Mouse (Mus musculus): ENCODE data around the gene Vmac. TPM values are rescaled to one million over a fixed set of nuclear protein-coding genes. Genes with fewer than 3 reads are reported as not detected.

The Vmac gene
- 20.2 and 21.3 TPM in 2 replicates for polyA plus RNA-seq (2015; fragmentation: Nextera tagmentation; extraction: Ambion mirVana)

- Histone ChIP-seq H3K4me2 (replicated peaks) (peak within 1 kb of the TSS; percentile 80), H3K27ac (peak within 1 kb of the TSS; percentile 80), H3K4me3 (peak within 1 kb of the TSS; percentile 67), H3K9ac (peak within 1 kb of the TSS; percentile 89), H3K4me1 (peaks cover 44% of the 10 kb centered on the region), H3K9me3 (no peaks in the 10 kb centered on the region), H3K27me3 (no peaks in the 10 kb centered on the region), H3K36me3 (peaks cover 41% of the 10 kb centered on the region)
- WGBS, result under 1% methylated on average over 59 of the region's 59 CpGs
- ATAC-seq (ENCODE audit: low FRiP score, low read depth), result peak; percentile 70
Observed at GRCm38 (mm10) chr17:56717363-56718058, at the start of gene Vmac, which contains the start of gene Ndufa11. Vmac (minus strand) TSS chr17:56718022. Ndufa11 (plus strand) TSS chr17:56717767.

GRCm38 (mm10) chr17:56766631-56767405 lies 49.0 kb upstream of the Vmac start:
- WGBS, result 93% methylated on average over 27 of the region's 27 CpGs
- H3K4me3 ChIP-seq, result no peak overlapping the region
- H3K27ac ChIP-seq, result no peak overlapping the region
- no peak overlapping the region for H3K4me2 ChIP-seq (replicated peaks)
- H3K36me3 ChIP-seq, result peaks cover 51% of the 10 kb centered on the region
- H3K4me1 ChIP-seq, result peaks cover 18% of the 10 kb centered on the region
- H3K9me3 ChIP-seq, result no peaks in the 10 kb centered on the region
- ATAC-seq (ENCODE audit: low FRiP score, low read depth), result no peak
- no peak overlapping the region for H3K9ac ChIP-seq
- H3K27me3 ChIP-seq, result no peaks in the 10 kb centered on the region

GRCm38 (mm10) chr17:56765431-56765830 lies 47.6 kb upstream of the Vmac start:
- 54% methylated on average over 12 of the region's 12 CpGs for WGBS
- Histone ChIP-seq H3K27ac (0 out of 2 replicates have a peak overlapping the region, but pooled peaks have one; percentile 33), H3K27me3 (no peaks in the 10 kb centered on the region), H3K36me3 (peaks cover 41% of the 10 kb centered on the region), H3K9me3 (no peaks in the 10 kb centered on the region), H3K4me3 (peak overlapping the region; percentile 71), H3K4me2 (replicated peaks) (peak overlapping the region; percentile 81), H3K4me1 (peaks cover 24% of the 10 kb centered on the region), H3K9ac (peak overlapping the region; percentile 76)
- no peak for ATAC-seq (ENCODE audit: low FRiP score, low read depth)

GRCm38 (mm10) chr17:56764474-56765354 lies 46.9 kb upstream of the Vmac start, which contains the start of gene Dus3l:
Dus3l (plus strand) TSS chr17:56764757.
- 2% methylated on average over 57 of the region's 58 CpGs for WGBS
- no peaks in the 10 kb centered on the region for H3K9me3 ChIP-seq
- peaks cover 34% of the 10 kb centered on the region for H3K36me3 ChIP-seq
- peaks cover 26% of the 10 kb centered on the region for H3K4me1 ChIP-seq
- peak within 1 kb of the TSS; percentile 81 for H3K4me2 ChIP-seq (replicated peaks)
- H3K27ac ChIP-seq, result peak within 1 kb of the TSS; percentile 94
- H3K4me3 ChIP-seq, result peak within 1 kb of the TSS; percentile 71
- H3K27me3 ChIP-seq, result no peaks in the 10 kb centered on the region
- ATAC-seq (ENCODE audit: low FRiP score, low read depth), result peak; percentile 81
- peak within 1 kb of the TSS; percentile 76 for H3K9ac ChIP-seq

GRCm38 (mm10) chr17:56763741-56764250 lies 46.0 kb upstream of the Vmac start:
- Histone ChIP-seq H3K27ac (no peak overlapping the region), H3K36me3 (peaks cover 24% of the 10 kb centered on the region), H3K27me3 (no peaks in the 10 kb centered on the region), H3K9ac (no peak overlapping the region), H3K4me1 (peaks cover 36% of the 10 kb centered on the region), H3K4me2 (replicated peaks) (peak overlapping the region; percentile 81), H3K4me3 (peak overlapping the region; percentile 71), H3K9me3 (no peaks in the 10 kb centered on the region)
- 81% methylated on average over 8 of the region's 8 CpGs for WGBS
- ATAC-seq (ENCODE audit: low FRiP score, low read depth), result no peak

- no peak for ATAC-seq (ENCODE audit: low FRiP score, low read depth)
- Histone ChIP-seq H3K4me2 (replicated peaks) (peak overlapping the region; percentile 75; the same call in 1 of the 2 replicates), H3K9ac (no peak overlapping the region), H3K9me3 (no peaks in the 10 kb centered on the region), H3K27ac (peak overlapping the region; percentile 81; the same call in 1 of the 2 replicates), H3K4me3 (no peak overlapping the region; the same call in 1 of the 2 replicates), H3K4me1 (peaks cover 40% of the 10 kb centered on the region), H3K36me3 (peaks cover 17% of the 10 kb centered on the region), H3K27me3 (peaks cover 2% of the 10 kb centered on the region; the same call in 1 of the 2 replicates)
- WGBS, result 52% methylated on average over 27 of the region's 27 CpGs
Observed at GRCm38 (mm10) chr17:56762769-56763731, 45.2 kb upstream of the Vmac start.

GRCm38 (mm10) chr17:56761991-56762410 lies 44.2 kb upstream of the Vmac start:
- Histone ChIP-seq H3K27me3 (peaks cover 12% of the 10 kb centered on the region), H3K4me3 (peak overlapping the region; percentile 48), H3K36me3 (peaks cover 6% of the 10 kb centered on the region), H3K4me1 (peaks cover 49% of the 10 kb centered on the region), H3K27ac (peak overlapping the region; percentile 81; the same call in 1 of the 2 replicates), H3K9ac (peak overlapping the region; percentile 70), H3K9me3 (no peaks in the 10 kb centered on the region), H3K4me2 (replicated peaks) (peak overlapping the region; percentile 75)
- WGBS, result 0% methylated on average over 28 of the region's 28 CpGs
- ATAC-seq (ENCODE audit: low FRiP score, low read depth), result peak; percentile 33

GRCm38 (mm10) chr17:56761077-56761476 lies 43.3 kb upstream of the Vmac start:
- H3K9me3 ChIP-seq, result no peaks in the 10 kb centered on the region
- H3K9ac ChIP-seq, result no peak overlapping the region
- no peak for ATAC-seq (ENCODE audit: low FRiP score, low read depth)
- 63% methylated on average over 3 of the region's 3 CpGs for WGBS
- no peaks in the 10 kb centered on the region for H3K36me3 ChIP-seq
- no peak overlapping the region for H3K4me3 ChIP-seq
- no peak overlapping the region for H3K27ac ChIP-seq
- H3K4me2 ChIP-seq (replicated peaks), result peak overlapping the region; percentile 75
- H3K27me3 ChIP-seq, result peaks cover 21% of the 10 kb centered on the region
- H3K4me1 ChIP-seq, result peaks cover 55% of the 10 kb centered on the region

GRCm38 (mm10) chr17:56759261-56759660 lies 41.4 kb upstream of the Vmac start:
- no peaks in the 10 kb centered on the region for H3K36me3 ChIP-seq
- H3K9ac ChIP-seq, result no peak overlapping the region
- H3K27me3 ChIP-seq, result peaks cover 39% of the 10 kb centered on the region
- 21% methylated on average over 7 of the region's 7 CpGs for WGBS
- H3K4me1 ChIP-seq, result peaks cover 58% of the 10 kb centered on the region
- no peaks in the 10 kb centered on the region for H3K9me3 ChIP-seq
- H3K4me2 ChIP-seq (replicated peaks), result peak overlapping the region; percentile 11; the same call in 1 of the 2 replicates
- H3K4me3 ChIP-seq, result no peak overlapping the region
- no peak overlapping the region for H3K27ac ChIP-seq
- ATAC-seq (ENCODE audit: low FRiP score, low read depth), result no peak

- Histone ChIP-seq H3K4me3 (no peak overlapping the region), H3K4me2 (replicated peaks) (peak overlapping the region; percentile 98), H3K36me3 (no peaks in the 10 kb centered on the region), H3K27me3 (peaks cover 51% of the 10 kb centered on the region), H3K4me1 (peaks cover 68% of the 10 kb centered on the region), H3K9ac (no peak overlapping the region), H3K9me3 (no peaks in the 10 kb centered on the region), H3K27ac (no peak overlapping the region)
- 5% methylated on average over 12 of the region's 12 CpGs for WGBS
- no peak for ATAC-seq (ENCODE audit: low FRiP score, low read depth)
Observed at GRCm38 (mm10) chr17:56758132-56758531, 40.3 kb upstream of the Vmac start.

Data from limb, embryonic 13.5 days (tissue).